Mouse (Mus musculus): Measurements from ENCODE around the gene Pex16. TPM values are rescaled to one million over a fixed set of nuclear protein-coding genes. Genes with fewer than 3 reads are reported as not detected.

The Pex16 gene
- polyA plus RNA-seq (2012; ENCODE audit: insufficient read depth, insufficient read length, low replicate concordance, missing spikeins): not detected in 2 replicates

GRCm38 (mm10) chr2:92374514-92374913, at the start of gene Pex16, which contains the start of gene Large2:
Pex16 (plus strand) TSS chr2:92374676.
Large2 (minus strand) TSS chr2:92374869.
- Histone ChIP-seq H3K4me1 (ENCODE audit: control insufficient read depth, insufficient read depth, low read length) (peaks cover 38% of the 10 kb centered on the region), H3K4me3 (ENCODE audit: insufficient read depth, low read depth, low read length) (peak within 1 kb of the TSS; percentile 89), H3K27ac (ENCODE audit: insufficient read depth, low read depth, low read length) (peak within 1 kb of the TSS; percentile 89)
- 4% methylated on average over 16 of the region's 16 CpGs for WGBS
- TF ChIP-seq CTCF (IDR thresholded peaks at IDR 0.05; ENCODE audit: insufficient read depth, low read depth, low read length) (no peak), POLR2A (IDR thresholded peaks at IDR 0.05; ENCODE audit: insufficient read depth, low read depth, low read length) (no peak)

GRCm38 (mm10) chr2:92325676-92326075, 48.8 kb upstream of the Pex16 start:
- Histone ChIP-seq H3K4me1 (ENCODE audit: control insufficient read depth, insufficient read depth, low read length) (no peaks in the 10 kb centered on the region), H3K27ac (ENCODE audit: insufficient read depth, low read depth, low read length) (no peak overlapping the region), H3K4me3 (ENCODE audit: insufficient read depth, low read depth, low read length) (no peak overlapping the region)
- WGBS: 88% methylated on average over 7 of the region's 7 CpGs
- TF ChIP-seq CTCF (IDR thresholded peaks at IDR 0.05; ENCODE audit: insufficient read depth, low read depth, low read length): no peak

- WGBS: 87% methylated on average over 1 of the region's 1 CpGs
- H3K4me1 ChIP-seq (ENCODE audit: control insufficient read depth, insufficient read depth, low read length): no peaks in the 10 kb centered on the region
- H3K27ac ChIP-seq (ENCODE audit: insufficient read depth, low read depth, low read length): no peak overlapping the region
- TF ChIP-seq POLR2A (IDR thresholded peaks at IDR 0.05; ENCODE audit: insufficient read depth, low read depth, low read length): no peak
- TF ChIP-seq CTCF (IDR thresholded peaks at IDR 0.05; ENCODE audit: insufficient read depth, low read depth, low read length): no peak
- no peak overlapping the region for H3K4me3 ChIP-seq (ENCODE audit: insufficient read depth, low read depth, low read length)
Observed at GRCm38 (mm10) chr2:92326221-92326620, 48.3 kb upstream of the Pex16 start.

- Histone ChIP-seq H3K4me3 (ENCODE audit: insufficient read depth, low read depth, low read length) (no peak overlapping the region), H3K4me1 (ENCODE audit: control insufficient read depth, insufficient read depth, low read length) (no peaks in the 10 kb centered on the region), H3K27ac (ENCODE audit: insufficient read depth, low read depth, low read length) (no peak overlapping the region)
- WGBS: 90% methylated on average over 4 of the region's 4 CpGs
- TF ChIP-seq POLR2A (IDR thresholded peaks at IDR 0.05; ENCODE audit: insufficient read depth, low read depth, low read length): no peak
- TF ChIP-seq CTCF (IDR thresholded peaks at IDR 0.05; ENCODE audit: insufficient read depth, low read depth, low read length): no peak
Observed at GRCm38 (mm10) chr2:92327601-92328000, 46.9 kb upstream of the Pex16 start.

- no peak overlapping the region for H3K27ac ChIP-seq (ENCODE audit: insufficient read depth, low read depth, low read length)
- no peak overlapping the region for H3K4me3 ChIP-seq (ENCODE audit: insufficient read depth, low read depth, low read length)
- WGBS: 86% methylated on average over 8 of the region's 8 CpGs
- TF ChIP-seq CTCF (IDR thresholded peaks at IDR 0.05; ENCODE audit: insufficient read depth, low read depth, low read length) (no peak), POLR2A (IDR thresholded peaks at IDR 0.05; ENCODE audit: insufficient read depth, low read depth, low read length) (no peak)
- no peaks in the 10 kb centered on the region for H3K4me1 ChIP-seq (ENCODE audit: control insufficient read depth, insufficient read depth, low read length)
Observed at GRCm38 (mm10) chr2:92328206-92328605, 46.3 kb upstream of the Pex16 start.

- H3K27ac ChIP-seq (ENCODE audit: insufficient read depth, low read depth, low read length): no peak overlapping the region
- H3K4me1 ChIP-seq (ENCODE audit: control insufficient read depth, insufficient read depth, low read length): no peaks in the 10 kb centered on the region
- no peak overlapping the region for H3K4me3 ChIP-seq (ENCODE audit: insufficient read depth, low read depth, low read length)
- WGBS: 50% methylated on average over 2 of the region's 2 CpGs
- TF ChIP-seq POLR2A (IDR thresholded peaks at IDR 0.05; ENCODE audit: insufficient read depth, low read depth, low read length) (no peak), CTCF (IDR thresholded peaks at IDR 0.05; ENCODE audit: insufficient read depth, low read depth, low read length) (no peak)
Observed at GRCm38 (mm10) chr2:92330840-92331239, 43.6 kb upstream of the Pex16 start.

- no peak overlapping the region for H3K4me3 ChIP-seq (ENCODE audit: insufficient read depth, low read depth, low read length)
- no peak for TF ChIP-seq POLR2A (IDR thresholded peaks at IDR 0.05; ENCODE audit: insufficient read depth, low read depth, low read length)
- no peak for TF ChIP-seq CTCF (IDR thresholded peaks at IDR 0.05; ENCODE audit: insufficient read depth, low read depth, low read length)
- 56% methylated on average over 2 of the region's 2 CpGs for WGBS
- H3K4me1 ChIP-seq (ENCODE audit: control insufficient read depth, insufficient read depth, low read length): no peaks in the 10 kb centered on the region
- H3K27ac ChIP-seq (ENCODE audit: insufficient read depth, low read depth, low read length): no peak overlapping the region
Observed at GRCm38 (mm10) chr2:92331410-92331809, 43.1 kb upstream of the Pex16 start.

GRCm38 (mm10) chr2:92331871-92332270, 42.6 kb upstream of the Pex16 start:
- no peaks in the 10 kb centered on the region for H3K4me1 ChIP-seq (ENCODE audit: control insufficient read depth, insufficient read depth, low read length)
- 80% methylated on average over 2 of the region's 2 CpGs for WGBS
- H3K27ac ChIP-seq (ENCODE audit: insufficient read depth, low read depth, low read length): no peak overlapping the region
- no peak overlapping the region for H3K4me3 ChIP-seq (ENCODE audit: insufficient read depth, low read depth, low read length)
- no peak for TF ChIP-seq POLR2A (IDR thresholded peaks at IDR 0.05; ENCODE audit: insufficient read depth, low read depth, low read length)

- Histone ChIP-seq H3K4me1 (ENCODE audit: control insufficient read depth, insufficient read depth, low read length) (no peaks in the 10 kb centered on the region), H3K4me3 (ENCODE audit: insufficient read depth, low read depth, low read length) (no peak overlapping the region), H3K27ac (ENCODE audit: insufficient read depth, low read depth, low read length) (no peak overlapping the region)
- TF ChIP-seq POLR2A (IDR thresholded peaks at IDR 0.05; ENCODE audit: insufficient read depth, low read depth, low read length) (no peak), CTCF (IDR thresholded peaks at IDR 0.05; ENCODE audit: insufficient read depth, low read depth, low read length) (no peak)
Observed at GRCm38 (mm10) chr2:92342418-92342817, 32.1 kb upstream of the Pex16 start.

- 94% methylated on average over 2 of the region's 2 CpGs for WGBS
- TF ChIP-seq POLR2A (IDR thresholded peaks at IDR 0.05; ENCODE audit: insufficient read depth, low read depth, low read length) (no peak), CTCF (IDR thresholded peaks at IDR 0.05; ENCODE audit: insufficient read depth, low read depth, low read length) (no peak)
- H3K4me3 ChIP-seq (ENCODE audit: insufficient read depth, low read depth, low read length): no peak overlapping the region
- no peaks in the 10 kb centered on the region for H3K4me1 ChIP-seq (ENCODE audit: control insufficient read depth, insufficient read depth, low read length)
- no peak overlapping the region for H3K27ac ChIP-seq (ENCODE audit: insufficient read depth, low read depth, low read length)
Observed at GRCm38 (mm10) chr2:92347191-92347590, 27.3 kb upstream of the Pex16 start.
